Mouse (Mus musculus) retina, embryonic 14.5 days (tissue): ENCODE measurements around the gene Nav2.

Experiments used
- DNase-seq: peaks from one replicate; pipeline ENCODE4 v3.0.0-alpha.2; 2015; ENCODE audit warnings: low spot score

The Nav2 gene

GRCm38 (mm10) chr7:49562851-49563250, 654.3 kb downstream of the Nav2 start:
- DNase-seq: no peak

DNA sequence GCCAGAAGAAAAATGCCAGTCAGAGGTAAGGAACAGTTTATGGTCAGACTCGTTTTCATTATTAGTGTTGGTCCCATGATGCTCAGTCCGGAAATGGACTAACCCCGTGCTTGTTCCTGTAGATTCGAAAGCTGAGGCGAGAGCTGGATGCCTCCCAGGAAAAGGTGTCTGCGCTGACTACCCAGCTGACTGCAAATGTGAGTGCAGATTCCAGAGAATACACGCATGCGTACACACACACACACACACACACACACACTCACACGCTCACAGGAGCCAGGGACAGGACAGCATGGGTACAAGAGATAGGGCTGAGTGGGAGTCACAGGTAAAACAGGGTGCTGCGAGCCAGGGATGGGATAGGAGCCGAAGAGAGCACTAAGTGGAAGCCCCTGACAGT, 656.6 kb downstream of the Nav2 start:
- no peak for DNase-seq

DNA sequence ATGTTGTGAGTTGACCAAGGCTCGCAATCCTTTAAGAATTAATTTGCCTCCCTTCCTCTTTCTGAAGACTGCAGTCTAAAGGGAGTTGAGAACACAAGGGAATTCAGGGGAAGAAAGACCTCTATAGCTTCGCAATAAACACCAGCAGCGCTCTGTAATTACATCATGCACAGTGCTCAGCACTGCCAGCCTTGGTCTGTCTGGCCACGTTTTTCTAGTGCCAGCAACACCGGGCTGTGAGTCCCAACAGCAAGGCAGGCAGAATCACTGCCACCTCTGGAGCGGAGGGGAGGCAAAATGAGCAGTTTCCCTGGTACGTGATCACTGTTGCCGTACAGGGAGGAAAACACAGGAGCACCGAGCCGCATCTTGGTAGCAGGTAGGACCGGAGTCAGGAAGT, 657.3 kb downstream of the Nav2 start:
- DNase-seq: no peak

GRCm38 (mm10) chr7:49567346-49568034, 659.0 kb downstream of the Nav2 start:
- DNase-seq: no peak

DNA sequence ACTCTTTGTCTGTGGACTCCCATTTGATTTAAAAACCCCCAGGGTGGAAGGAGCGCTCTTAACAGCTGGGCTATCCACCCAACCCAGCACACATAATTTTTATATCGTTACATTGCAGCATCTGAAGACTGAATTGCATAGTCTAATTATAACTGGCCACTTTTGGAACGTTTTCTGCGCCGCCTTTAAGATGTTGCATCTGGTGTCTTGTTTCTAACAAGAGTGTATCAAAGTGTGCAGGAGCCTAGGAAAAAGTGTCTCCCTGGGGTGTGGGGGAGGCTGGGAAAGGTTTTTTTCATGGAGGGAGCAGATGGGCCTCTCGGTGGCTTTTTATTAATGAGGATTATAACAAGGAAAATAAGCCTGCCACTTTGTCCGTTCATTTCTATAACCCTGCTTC, 661.1 kb downstream of the Nav2 start:
- DNase-seq: no peak

DNA sequence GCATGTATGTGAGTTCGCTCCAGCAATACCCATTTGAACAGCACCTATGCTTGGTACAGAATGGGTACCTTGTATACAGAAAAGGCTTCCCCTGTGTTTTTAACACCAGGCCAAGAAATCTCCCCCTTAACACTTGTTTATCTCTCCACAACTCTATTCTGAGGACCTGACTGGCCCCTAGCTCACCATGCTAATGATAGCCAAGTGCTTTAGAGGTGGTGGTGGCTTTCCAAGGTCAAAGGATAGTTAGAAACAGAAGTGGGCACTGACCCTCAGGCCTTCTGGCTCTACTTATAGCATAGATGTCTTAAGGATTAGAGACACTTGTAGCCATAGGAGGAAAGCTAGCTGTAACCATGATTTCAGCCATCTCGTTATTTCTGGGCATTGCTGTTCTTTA, 663.1 kb downstream of the Nav2 start:
- no peak for DNase-seq

GRCm38 (mm10) chr7:49575226-49575625, 666.7 kb downstream of the Nav2 start:
- no peak for DNase-seq

GRCm38 (mm10) chr7:49577096-49577495, 668.6 kb downstream of the Nav2 start:
- no peak for DNase-seq

- no peak for DNase-seq
Measured at GRCm38 (mm10) chr7:49581951-49582350, 673.4 kb downstream of the Nav2 start.

GRCm38 (mm10) chr7:49582551-49582950, 674.0 kb downstream of the Nav2 start:
- DNase-seq: no peak

DNA sequence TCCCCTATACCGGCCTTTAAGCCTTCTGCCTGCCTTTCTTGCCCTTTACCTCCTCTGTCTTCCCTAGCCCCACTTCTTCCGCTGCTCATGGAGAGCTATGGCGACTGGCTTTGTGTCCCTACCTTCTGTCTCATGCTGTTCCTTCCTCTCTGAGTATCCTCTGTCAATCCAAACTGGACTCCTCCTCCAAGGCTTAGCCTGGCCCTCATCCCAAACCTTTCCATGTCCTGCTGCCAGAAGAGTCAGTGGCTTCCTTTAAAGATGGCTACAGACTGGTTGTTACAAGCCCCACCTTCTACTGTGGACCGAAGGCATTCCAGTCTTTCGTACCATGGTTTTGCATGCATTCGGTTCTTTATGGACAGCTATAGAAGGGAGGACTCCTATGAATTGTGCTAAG, 674.7 kb downstream of the Nav2 start:
- no peak for DNase-seq

- no peak for DNase-seq
Measured at GRCm38 (mm10) chr7:49586530-49587120, 678.1 kb downstream of the Nav2 start.

GRCm38 (mm10) chr7:49589635-49590034, 681.1 kb downstream of the Nav2 start:
- DNase-seq: no peak

GRCm38 (mm10) chr7:49597776-49598175, 689.3 kb downstream of the Nav2 start:
- DNase-seq: no peak

DNA sequence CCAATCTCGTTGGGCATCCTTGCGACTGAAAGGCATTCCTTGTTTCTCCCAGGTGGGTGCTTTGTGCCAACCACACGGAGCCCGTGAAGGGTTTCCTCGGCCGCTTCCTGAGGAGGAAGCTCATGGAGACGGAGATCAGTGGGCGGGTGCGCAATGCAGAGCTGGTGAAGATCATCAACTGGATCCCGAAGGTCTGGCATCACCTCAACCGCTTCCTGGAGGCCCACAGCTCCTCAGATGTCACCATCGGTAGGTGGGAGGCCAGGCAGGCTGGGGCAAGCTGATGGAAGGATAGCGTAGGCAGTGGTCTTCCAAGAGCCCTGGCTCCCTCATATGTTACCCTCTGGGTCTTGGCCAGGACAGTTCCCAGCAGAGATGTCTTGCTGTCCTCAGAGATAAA, 689.7 kb downstream of the Nav2 start:
- DNase-seq: no peak

DNA sequence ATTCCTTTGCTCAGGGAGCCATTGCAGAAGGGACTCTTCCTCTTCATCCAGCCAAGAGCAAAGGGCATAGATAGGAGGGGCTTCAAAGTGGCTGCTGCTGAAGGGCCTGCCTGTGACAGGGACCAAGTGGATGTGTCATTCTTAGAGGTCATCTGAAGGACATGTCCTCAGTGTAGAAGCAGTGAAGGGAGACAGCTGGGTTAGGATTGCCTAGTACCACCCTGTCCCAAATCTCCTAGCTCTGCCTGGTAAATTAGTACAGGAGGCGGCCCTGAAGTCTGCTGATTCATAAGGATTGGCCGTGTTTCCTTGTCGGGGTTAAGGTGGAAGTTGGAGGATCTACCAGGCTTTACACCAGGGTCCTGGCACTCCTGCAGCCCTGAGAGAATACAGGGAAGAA, 691.4 kb downstream of the Nav2 start:
- no peak for DNase-seq

GRCm38 (mm10) chr7:49601191-49601975, 692.9 kb downstream of the Nav2 start:
- DNase-seq: peak; percentile 79

DNA sequence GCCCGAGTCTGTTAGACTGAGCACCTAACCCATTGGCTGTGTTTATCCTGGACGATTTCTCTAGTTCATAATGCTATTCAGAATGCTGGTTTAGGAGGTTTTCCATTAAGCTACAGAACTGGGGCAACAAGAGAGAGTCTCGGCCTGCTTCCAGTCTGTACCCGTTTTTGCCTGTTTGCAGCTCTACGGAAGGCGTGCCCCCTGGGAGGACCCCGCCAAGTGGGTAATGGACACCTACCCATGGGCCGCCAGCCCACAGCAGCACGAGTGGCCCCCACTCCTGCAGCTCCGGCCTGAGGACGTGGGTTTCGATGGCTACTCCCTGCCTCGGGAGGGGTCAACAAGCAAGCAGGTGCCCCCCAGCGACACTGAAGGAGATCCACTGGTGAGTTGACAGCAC, 695.7 kb downstream of the Nav2 start:
- DNase-seq: no peak

DNA sequence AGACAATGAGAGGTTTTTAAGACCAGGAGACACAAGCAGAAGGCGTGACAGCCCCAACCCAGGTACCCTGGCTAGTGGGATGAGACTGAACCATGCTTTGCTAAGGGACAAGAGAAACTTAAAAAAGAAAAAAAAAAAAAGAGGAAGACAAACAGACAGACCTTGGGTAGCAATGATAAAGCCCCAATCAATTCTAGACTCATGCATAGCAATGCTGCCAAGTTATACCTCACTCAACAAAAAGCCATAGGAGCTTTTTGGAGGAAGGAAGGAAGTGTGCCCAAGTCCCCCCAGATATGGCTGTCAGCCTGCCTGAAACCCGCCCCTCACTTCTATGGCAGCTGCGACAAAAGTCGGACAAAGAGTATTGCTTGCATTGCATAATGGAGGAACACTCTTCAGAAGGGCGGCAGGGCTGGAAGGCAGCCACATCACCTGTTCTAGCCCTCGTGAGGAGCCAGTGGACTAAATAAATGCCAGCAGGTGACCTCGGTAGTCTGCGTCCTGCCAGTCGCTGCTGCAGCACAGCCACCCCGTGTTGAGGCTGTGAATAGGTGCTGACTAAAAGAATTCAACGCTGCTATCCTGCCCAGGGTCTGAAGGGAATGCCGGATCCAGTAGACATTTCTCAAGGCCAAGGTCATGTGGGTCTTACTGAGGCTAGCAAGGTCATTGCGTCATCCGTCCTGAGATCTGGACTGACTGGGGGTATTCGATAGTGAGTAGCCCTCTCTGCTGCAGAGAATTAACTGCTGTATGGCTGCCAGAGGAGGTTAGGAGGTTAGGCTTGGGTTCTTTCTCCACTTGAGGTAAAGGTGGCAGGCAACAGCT, 696.7 kb downstream of the Nav2 start:
- DNase-seq: no peak

DNA sequence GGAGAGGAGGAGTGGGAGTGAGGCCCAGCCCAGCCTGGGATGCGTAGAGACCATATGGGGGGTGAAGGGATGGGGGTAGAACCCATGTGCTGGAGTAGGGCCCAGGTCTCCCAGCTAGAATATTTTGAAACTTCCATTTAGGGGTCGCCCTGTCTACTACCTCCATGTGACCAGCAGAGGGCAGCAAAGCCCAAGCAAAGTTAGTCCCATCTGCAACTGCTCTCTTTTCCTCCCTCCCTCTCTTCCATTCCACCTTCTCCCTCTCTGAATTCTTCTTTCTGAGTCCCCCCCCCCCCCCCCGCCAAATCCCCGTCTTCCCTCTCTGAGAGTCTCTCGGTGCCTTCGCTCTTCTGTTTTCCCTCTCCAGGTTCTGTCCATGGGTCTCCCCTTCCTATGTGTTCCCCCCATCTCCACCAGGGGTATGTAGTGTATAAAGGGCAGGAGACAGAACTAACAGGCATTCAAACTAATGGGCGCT, 707.8 kb downstream of the Nav2 start:
- peak; percentile 90 for DNase-seq

DNA sequence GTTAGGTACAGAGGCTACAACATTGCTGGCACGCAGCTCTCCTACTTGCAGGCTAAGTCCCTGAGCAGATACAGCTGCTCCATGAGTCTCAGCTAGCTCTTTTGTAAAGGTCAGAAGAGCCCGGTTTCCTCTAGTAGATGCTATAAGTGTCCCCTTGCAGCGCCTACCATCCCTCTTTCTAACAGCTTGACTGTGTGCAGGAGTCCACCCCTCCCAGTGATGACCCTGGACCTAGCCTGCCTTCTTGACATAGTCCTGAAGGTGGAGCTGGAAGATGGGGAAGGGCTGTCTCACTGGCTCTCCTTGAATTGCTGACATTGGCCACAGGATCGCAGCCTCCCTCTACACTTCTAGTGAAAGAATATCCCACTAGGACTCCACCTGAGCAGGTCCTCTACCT, 708.6 kb downstream of the Nav2 start:
- peak; percentile 12 for DNase-seq

DNA sequence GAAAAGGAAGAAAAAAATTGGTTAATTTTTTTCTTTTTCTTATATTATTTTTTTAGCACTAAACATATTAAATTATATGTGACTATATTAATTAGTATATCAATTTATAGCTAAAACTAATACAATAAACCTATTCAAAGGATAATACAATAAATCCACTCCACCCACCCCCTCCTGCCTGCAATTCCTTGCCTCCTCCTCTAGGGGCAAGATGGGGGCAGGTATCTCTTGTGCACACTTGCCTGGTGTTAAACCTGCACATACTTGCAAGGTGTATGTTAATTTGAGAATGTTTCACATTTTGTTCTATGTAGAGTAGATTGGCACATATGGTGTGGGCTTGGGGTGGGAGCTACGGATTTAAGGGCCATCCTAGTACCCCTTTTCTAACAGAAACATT, 711.6 kb downstream of the Nav2 start:
- DNase-seq: no peak
